Mouse (Mus musculus) right cerebral cortex, postnatal 36 days (tissue): ENCODE measurements around the gene Rpain.

Experiments
- DNase-seq, 2 experiments: peaks; one replicate each; pipeline ENCODE4 v3.0.0; 2022; ENCODE audit warnings: low spot score in 2 of 2, mixed read lengths in 1 of 2

Gene Rpain

DNA sequence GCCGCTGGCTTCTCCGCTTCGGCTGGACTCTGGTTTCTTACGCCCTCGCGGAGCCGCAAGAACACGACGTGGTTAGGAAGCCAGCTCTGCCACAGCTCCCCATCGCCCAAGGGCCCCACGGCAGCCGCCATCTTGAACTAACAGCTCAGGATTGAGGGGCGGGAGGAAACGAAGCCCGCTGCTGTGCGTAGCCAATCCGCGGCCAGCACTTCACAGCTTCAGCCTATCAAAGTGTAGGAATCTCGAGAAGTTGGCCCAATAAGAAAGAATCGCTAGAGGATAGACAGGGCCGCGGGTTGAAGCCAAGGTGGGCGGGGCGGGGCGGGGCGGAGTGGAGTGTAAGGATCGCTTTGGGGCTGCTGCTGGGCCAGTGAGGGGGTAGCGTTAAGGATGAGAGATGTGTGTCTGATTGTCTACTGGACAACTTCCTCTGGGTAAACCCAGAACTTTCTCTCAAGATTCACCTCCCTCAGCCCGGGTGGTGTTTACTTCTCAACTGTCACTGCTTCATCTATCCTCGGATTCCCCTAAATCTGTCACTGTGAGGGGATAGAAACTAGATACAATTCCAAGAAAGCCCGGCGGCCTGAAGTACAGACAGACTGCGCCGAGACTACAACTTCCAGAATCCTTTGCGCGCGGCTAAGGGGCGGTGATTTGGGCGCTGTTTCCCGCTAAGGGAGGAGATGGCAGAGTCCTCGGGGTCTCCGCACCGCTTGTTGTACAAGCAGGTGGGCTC lies at the start of gene Rpain, which contains the start of gene Nup88:
Rpain (plus strand) TSS at position 393 of the 739 bp plus-strand sequence.
Nup88 (minus strand) TSS at position 153 of the 739 bp plus-strand sequence.
- peak; percentile 94 to 95 for DNase-seq

DNA sequence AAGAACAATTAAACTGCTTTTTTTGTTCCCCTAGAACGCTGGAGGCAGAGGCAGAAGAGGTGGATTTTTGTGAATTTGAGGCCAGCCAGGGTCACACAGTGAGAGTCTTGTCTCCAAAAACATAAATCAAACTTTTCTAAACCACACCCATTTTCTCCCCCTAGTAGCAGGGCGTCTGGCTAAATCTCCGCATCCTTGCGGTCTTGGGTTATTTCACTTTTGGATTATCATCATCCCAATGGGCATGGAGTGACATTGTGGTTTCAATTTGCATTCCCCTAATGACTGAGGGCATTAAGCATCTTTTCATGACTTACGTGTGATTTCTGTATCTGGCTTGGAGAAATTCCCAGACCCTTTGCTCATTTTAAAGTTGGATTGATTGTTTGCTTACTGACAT lies 38.6 kb upstream of the Rpain start:
- DNase-seq, result no peak

DNA sequence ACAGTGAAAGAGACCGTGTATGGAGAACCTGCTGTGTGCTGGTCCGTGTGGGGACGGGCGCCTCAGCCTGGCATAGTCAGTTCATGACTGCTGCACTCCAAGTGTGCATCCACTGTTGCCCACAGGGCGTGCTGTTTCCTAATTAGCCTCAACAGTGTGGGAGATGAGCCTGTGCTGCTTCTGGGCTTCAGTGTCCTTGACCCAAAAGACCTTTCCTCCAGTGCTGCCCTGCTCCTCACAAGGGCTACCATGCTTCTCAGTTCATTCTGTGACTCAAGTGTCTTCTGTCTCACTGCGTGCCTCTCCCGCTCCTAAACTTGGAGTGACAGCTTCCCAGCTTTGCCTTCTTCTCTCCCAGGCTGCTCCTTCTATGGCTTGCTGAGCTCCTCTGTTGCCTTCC lies 34.7 kb upstream of the Rpain start:
- DNase-seq, result no peak

DNA sequence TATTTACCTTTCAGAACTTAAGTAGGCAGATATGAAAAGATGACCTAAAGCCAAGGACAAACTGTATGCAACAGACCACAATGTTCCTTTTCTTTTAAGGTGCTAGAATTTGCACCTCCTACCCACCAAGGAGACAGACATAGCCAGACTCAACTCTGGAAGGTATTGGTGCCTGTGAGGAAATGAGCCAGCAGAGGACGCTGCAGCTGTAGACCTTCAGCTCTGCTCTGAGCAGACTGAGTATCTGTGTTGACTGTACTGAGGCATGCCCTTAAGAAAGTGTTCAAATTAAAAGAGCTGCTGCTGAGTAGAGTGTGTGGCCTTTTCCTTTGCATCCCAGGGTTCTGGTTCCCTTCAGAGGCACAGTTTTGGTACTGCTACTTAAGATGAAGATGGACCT lies 27.4 kb upstream of the Rpain start:
- no peak for DNase-seq

DNA sequence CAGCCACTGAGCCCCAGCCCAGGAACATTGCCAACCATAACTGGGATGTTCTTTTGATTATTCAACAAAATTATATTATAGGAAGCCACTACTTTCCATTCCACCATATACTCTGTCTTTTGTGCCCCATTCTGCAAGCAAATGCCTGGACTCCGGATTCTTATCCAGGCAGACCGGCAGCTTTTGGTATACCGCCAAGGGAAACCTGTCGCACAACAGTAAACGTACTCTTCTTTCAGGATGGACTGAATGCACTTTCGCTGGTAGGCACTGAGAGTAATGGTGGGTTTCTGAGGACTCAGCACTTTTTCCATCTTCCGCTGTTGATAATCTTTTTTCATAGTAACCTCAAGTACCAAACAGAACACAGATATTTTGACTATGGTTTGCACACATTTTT lies 26.4 kb upstream of the Rpain start:
- DNase-seq, result no peak

DNA sequence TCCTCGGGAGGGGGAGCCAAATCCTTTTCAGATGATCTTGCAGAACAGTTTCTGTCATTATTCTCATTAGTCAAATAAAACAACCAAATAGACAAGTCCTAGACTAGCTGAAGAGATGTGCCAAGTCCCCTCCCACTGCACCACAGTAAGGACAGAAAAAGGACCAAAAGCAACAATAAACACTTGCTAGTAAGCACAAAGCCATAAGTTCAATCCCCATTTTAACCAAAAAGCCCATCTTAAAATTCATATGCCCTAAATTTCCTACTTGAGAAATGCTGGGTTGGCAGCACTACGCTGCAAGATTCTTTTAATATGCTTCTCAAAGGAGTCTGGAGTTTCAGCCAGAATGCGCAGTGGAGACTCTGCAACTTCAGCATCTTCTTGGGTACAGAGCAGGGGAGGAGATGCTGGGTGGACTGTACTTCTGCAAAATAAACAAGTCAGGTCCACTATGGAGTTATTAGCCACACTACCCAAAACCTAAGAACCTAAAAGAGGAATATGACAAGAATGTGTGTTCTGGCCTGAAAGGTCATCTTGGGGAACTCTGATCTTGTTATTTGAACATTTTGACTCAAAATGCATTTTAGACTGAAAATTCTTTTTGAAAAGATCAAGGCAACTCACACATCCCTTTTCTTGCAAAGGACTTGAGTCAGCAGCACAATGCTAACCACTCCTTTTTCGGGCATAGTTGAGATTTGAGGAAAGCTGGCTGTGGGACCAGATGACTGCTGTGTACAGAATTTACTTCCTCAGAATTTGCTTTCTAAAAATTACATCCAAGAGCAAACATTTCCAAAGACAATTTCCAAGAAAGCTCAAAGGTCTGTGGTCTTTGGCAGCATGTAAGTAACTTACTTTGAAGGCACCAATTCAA lies 24.8 kb upstream of the Rpain start:
- DNase-seq, result no peak

DNA sequence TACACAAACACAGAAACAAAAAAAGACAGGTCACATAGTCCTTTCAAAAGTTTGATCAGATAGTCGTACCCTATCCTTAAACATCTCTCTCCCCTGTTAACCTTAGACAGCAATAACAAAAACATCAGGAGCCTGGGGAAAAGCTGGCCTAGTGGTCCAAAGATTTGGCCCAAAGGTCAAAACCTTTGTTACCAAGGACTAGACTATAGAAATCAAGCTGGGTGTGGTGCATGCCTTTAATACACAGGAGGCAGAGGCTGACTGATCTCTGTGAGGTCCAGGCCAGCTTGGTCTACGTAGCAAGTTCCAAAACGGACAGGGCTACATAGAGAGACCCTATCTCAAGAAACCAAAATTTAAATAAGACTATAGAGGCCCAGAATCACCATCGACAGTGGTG lies 15.3 kb upstream of the Rpain start:
- no peak for DNase-seq

DNA sequence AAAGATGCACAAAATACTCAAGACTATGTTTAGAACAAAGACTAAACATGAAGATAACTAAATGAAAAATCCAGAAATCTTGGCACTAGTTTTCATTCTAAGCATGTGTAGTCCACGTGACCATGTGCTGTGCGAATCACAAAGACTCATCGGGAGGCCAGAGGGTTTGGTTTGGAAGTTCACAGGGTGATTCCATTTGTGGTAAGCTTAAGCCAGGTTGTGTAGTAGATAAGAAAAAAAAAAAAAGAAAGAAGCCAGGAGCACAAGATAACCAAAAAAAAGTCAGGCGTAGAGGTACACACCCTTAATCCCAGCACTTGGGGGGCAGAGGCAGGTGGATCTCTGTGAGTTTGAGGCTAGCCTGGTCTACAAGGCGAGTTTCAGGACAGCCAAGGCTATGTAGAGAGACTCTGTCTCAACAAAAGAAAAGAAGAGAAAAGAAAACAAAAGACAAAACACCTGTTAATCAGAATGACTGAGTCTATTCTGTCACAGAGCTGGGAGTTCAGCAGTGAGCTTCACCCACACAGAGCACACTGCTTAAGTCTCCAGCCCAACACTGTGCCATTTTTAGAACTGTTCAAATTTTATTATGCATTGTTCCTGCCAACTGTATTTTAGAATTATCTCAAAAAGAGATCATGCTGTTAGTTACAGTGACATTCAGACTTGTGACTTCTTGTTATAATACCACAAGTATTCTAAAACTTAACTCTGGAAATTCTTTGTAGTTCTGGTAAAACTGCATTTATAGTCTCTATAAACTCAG lies 9.0 kb upstream of the Rpain start:
- no peak for DNase-seq

DNA sequence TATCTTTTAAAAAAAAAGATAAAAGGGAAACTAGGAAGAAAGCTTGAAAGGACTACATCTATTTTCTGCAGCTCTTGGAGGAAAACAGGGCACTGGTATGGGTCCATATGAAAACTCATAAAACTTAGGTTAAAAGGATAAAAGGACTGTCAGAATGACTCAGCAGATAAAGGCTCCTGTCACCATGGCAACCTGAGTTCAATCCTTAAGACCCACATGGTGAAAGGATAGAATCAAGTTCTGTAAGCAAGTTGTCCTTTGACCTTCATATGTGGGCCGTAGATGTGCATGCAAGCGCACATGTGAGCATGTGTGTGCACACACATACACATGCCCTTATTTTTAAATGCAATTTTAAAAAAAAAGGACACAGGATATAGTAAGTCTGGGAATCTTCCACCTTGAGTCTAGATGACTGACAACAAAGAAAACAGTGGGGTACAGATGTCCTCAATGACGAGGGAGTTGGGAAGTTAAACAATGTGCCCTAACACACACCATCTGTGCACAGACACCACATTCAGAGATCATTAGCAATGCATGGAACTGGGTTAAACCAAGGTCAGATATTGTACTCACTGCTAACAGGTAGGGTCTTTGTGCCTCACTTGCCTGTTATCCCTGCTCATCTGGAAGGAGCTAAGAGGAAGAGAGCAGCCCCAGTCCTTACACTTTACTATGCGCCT lies 5.6 kb upstream of the Rpain start:
- DNase-seq, result no peak

DNA sequence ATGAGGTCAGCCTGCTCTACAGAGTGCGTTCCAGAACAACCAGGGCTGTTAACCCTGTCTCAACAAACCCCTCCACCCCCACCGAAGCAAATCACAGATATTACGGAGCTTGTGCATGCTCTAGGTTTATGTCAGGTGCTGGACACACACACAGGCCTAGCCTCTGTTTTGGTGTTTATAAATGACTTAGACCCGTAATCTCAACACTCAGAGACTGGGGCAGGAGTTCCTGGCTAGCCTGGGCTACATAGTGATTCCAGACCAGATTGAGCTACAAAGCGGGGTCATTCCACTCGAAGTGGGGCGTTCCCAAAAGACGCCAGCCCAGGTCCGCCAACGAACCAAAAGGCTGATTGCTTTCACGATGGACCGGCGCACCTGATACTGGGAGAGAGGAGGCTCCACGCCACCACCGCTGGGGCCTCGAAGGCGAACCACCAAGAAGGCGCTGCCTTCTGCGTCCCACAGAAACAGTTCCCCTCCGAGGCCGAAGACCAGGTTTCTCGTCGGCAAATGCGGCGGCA lies 680 bp upstream of the Rpain start:
- peak in 1 of 2 experiments; percentile 44 for DNase-seq

DNA sequence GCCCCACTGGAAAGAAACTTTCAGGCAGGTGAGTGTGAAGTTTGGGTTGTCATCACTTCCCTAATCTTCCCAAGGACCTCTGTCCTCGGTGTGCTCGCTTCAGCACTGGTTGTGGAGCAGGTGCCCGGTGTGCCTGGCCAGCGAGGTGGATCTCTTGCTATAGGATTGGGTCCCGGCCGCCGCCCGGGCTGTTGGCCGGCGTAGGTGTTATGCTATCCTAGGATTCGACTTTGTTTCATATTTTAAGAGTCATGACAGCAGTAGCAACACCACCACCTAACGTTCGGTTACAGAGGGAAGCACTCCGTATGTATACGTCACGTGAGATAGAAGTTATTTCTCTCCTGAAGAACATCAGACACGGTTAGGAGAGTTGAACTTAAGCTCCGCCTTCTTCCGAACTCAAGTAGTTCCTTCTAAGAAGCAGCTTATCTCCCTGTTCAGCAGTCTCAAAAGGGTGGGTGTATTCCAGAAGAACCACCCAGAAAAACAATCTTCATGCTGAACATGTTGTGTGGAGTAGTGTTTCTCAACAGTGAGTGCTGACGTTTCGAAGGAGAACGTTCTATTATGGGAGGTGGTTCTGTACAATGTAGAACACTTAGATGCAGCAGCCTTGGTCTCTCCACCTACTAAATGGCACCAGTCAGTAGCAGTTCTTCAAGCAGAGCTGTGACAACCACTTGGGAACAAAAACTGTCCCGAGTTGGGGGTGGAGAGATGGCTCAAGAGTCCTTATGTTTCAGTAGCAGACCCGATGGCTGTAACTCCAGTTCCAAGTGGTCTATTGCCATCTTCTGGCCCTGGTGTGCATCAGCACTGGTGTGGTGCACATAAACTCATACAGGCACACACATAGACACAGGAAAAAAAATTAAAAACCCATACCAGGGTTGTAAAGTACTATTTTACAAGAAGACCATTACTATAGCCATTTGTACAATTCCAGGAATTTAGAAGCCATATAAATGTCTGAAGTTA lies 837 bp downstream of the Rpain start:
- no peak for DNase-seq

DNA sequence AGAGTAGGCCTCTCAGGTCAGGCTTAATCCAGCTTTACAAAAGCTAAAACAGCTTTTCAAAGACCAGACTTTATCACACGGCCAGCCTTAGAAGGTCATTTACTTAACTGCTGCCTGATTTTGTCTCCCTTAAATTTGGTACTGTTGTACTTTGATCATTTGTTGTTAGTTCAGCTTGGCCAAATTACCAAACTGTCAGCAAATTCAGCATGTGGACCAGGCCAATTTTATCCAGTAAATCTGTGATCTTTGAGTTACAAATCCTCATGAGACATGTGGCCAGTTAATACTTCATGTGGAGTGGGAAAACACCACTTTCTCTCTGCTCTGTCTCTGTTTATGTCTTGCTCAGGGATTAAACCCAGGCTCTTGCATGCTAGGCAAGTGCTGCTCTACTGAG lies 2.6 kb downstream of the Rpain start:
- DNase-seq, result no peak

DNA sequence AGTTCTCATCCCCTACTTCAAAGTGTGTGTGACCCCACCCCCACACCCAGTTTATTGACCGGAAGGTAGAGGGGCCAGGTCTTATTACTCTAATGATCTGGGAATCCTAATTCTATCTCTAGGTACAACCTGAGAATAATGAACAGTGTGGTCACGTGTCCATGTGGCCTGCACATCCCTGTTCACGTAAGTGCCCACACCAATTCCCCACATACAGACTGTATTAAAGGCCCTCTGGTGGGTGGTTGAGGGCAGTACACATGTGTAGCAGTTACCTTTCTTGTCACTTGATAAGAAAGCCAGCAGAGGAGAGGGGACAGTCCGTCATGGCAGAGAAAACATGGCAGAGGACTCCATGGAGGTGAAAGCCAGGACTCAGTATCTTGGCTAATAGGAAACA lies 3.9 kb downstream of the Rpain start:
- no peak for DNase-seq

DNA sequence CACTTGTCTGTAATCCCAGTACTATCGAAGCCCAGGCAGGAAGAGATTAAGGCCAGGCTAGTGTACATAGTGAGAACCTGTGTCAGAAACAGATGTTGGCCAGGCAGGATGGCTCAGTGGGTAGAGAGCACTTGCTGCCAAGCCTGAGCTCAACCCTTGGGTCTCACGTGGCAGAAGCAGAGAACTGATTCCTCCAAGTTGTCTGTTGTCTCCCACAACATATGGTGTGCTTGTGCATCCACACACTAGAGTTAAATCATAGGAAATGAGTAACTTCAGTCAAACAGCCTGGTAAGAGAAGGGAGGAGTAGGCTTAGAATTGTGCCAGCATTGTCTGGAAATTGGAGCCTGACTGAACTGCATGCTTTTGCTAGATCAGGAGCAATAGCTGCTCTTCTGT lies 5.2 kb downstream of the Rpain start:
- DNase-seq, result no peak

DNA sequence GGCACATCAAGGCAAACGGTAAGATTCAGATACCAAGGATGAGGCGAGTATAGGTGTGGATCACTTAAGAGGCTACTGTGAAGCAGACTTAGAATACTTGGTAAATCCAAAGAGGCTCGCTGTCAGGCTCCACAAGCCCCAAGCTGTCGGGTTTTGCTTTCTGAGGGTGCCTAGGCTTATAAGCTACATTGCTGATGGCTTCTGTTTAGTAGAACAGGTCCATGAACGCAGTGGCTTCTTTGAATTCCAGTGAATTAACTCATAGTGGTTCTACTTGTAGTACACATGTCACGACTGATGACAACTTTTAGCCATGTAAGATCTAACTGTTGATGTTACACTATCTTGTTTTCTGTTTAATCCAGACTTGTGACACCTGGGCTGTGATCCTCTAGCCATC lies 7.3 kb downstream of the Rpain start:
- no peak for DNase-seq

DNA sequence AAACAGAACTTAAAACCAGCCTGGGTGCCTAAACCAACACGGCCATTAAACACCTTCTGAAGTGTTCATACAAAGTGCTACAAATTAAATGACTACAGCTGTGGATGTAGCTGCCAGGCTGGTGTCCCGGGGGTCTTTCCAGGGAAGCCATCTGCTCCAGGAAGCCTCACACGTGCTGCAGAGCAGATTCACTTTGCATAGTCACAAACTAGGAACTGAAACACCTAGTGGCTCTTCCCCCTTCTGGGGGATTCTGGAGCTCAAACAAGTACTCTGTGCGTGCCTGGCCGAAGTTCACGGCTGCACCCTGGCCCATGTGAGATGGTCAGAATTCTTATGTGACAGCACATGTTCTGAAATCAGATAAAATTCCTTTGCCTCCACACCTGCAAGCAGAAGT lies 10.2 kb downstream of the Rpain start:
- DNase-seq, result no peak

DNA sequence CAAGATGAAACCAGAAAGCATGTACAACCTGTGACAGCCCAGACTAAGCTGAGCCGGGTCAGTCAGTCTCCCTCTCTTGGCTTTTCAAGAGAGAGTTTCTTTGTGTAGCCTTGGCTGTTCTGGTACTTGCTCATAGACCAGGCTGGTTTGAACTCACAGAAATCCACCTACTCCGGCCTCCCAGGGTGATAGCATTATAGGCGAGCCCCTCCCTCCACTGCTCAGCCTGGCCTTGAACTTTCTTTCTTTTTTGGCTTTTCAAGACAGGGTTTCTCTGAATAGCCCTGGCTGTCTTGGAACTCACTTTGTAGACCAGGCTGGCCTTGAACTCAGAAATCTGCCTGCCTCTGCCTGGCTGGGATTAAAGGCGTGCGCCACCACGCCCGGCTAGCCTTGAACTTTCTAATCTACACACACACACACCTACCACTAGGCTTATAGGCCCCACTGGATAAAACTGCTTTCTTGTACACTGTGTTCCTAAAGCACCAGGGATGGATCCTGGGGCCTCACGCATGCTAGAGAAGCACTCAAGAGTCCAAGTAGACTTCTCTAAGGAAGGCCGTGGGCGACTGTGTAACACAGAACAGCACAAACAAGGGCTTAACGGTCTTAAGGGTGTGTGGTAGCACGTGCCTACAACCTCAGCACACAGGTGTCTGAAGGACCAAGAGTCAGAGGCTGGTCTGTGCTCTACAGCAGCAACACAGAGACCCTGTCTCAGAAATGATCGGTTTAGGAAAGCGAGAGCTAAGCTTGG lies 10.9 kb downstream of the Rpain start:
- no peak for DNase-seq

DNA sequence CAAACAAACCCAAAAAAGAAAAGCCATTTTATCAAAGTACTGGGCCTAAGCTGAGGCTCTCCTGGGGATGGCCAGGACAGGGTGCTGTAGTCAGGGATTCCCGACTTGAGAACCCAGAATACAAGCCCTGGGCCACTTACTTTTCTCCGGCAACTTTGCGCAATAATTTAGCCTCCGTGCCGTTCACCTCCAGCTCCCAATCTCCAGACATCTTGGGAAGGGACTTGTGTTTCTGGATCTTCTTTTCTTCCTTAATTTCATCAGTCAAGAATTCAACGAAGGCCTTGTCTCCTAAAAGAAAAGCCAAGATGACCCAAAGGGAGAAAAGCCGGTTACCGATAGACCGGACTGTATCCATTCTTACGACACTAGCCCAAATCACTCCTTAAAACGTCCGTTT lies 12.0 kb downstream of the Rpain start:
- DNase-seq, result no peak

DNA sequence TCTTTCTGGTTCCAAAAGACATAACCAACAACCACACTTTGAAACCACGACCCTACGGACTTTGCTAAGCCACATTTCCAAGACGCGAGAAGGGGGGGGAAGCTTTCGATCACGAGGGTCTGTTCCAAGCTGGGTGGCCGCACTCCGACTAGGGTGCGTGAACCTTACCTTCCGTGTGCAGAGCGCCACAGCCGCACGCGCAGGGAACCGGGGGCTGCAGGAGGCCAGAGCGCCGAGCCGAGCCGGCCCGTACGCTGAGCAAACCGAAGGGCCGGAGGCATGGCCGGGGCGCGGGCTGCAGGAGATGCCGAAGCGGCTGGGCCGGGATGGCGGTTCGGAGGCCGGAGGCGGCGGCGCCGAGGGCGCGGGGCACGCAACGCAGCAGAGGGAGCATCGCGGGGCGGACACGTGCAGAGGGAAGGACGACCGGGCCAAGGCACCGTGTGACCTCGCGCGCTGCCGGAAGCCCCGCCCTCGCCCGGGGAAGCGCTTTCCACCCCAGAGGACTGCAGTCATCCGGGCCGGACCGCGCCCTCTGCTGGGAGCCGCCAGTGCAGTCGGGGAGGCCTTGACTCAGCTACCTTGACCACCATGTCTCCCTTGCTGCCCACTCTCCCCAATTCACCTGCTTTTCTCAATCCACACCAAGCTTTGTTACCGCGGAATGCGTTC lies 12.7 kb downstream of the Rpain start, which contains the start of gene C1qbp:
C1qbp (minus strand) TSS at position 470 of the 672 bp plus-strand sequence.
- peak; percentile 85 to 91 for DNase-seq
